Mouse (Mus musculus) thymus, postnatal 25 days (tissue): ENCODE measurements around the gene Olfr907.

ENCODE experiments used
- DNase-seq: peaks from one replicate; pipeline ENCODE4 v3.0.0; 2022

Gene Olfr907

DNA sequence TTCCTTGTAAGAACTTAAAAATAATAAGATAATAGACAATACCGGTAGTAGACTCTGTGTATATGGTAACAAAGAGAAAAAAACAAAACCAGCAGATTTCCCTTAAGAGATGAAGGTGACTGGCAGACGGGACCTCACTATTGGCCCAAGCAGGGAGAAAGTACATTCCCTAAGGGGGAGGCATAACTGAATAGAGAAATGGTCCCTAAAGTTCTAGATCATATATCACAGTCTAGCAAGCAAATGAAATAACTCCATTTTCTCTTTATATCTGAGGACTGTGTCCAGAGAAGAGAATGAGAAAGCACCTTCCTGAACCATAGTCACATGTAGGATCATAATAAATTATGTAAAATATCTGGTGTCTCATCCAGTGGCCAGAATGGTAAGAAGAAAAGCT lies at the start of gene Olfr907:
Olfr907 (plus strand) TSS at position 301 of the 400 bp plus-strand sequence.
- DNase-seq: no peak

DNA sequence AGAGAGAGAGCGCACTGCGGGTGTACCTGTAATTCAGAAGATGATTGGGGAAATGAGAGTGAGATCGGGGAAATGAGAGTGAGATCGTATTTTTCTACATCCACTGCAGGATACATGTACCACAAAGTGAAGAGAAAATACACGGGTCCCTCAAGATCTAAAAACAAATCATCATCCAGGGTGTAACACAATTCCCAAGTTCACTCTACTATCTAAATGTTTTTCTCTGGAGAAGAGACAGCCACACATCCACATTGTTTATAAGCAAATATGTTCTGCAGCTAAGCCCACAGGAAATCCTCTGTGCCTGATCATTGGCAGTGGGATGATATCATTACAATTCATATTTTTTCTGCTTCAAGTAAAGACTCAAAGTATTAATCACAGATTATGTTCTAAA lies 48.2 kb upstream of the Olfr907 start, which contains the start of gene Olfr902:
Olfr902 (plus strand) TSS at position 301 of the 400 bp plus-strand sequence.
- no peak for DNase-seq

DNA sequence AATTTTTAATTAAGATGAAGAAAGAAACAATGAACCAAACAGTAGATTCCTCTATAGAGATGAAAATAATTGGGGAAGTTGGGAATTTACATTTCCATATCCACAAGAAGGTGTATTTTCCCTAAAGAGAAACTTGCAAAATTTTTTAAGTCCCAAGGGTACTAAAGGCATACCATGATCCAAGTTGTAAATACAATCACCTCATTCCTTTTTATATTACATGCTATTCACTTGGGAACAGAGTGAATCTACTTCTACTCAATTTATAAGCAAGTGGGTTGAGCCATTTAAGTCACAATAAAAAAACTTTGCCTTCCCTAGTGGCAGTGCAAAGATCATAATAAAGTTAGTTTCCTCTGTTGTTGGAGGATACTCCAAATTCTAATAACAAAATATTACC lies 32.8 kb upstream of the Olfr907 start, which contains the start of gene Olfr904:
Olfr904 (plus strand) TSS at position 301 of the 400 bp plus-strand sequence.
- DNase-seq: no peak

DNA sequence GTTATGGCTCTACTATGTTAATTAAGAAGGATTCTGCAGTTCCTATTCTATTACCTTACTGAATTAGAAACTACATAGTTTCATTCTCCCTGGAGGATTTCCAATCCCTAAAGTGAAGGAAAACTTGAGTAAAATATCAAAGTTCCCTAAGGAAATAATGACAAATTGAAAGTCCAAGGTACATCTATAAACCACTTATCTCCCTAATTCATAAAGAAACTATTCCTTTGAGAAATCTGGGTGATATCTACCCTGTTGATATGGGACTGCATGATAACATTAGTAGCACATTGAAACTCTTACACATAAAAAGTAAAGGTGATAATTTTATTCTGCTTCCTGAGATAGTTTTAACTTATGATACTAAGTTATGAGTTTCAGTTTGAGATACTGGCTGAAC lies 24.8 kb upstream of the Olfr907 start, which contains the start of gene Olfr905:
Olfr905 (plus strand) TSS at position 301 of the 400 bp plus-strand sequence.
- no peak for DNase-seq

DNA sequence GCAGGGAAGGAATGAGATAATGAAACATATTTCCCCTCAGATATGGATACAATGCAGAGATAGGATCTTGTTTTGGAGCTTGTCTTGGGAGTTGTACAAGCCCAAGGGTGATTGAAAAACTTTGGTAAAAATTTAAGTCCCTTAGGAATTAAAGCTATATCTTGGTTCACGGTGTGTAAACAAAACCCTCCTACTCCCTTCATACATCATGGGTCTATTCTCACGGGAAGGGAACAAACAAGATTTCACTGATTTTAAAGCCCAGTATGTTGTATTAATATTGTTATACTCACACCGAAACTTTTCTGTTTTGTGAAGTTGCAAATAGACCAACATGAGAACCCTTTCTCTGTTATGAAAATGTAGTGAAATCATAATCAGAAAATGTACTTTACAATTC lies 8.8 kb upstream of the Olfr907 start, which contains the start of gene Olfr906:
Olfr906 (plus strand) TSS at position 301 of the 400 bp plus-strand sequence.
- no peak for DNase-seq

DNA sequence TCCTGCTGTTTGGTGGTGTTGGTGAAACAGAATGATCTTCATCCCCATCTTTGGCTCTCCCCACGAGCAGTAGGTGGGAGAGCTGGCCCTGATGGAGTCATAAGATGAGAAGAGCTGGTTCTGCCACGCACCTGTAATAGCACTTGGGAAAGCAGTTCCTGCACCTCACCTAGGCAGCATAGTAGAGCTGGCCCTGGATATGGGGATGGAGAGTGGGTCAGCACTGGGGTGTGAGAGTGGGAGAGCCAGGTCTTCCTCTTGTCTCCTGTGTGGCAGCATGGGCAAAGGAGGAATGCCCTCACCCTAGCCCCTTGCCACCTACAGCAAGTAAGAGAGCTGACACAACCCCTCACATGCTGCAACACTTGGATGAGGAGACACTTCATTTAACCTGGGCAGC lies 16.8 kb downstream of the Olfr907 start:
- no peak for DNase-seq

DNA sequence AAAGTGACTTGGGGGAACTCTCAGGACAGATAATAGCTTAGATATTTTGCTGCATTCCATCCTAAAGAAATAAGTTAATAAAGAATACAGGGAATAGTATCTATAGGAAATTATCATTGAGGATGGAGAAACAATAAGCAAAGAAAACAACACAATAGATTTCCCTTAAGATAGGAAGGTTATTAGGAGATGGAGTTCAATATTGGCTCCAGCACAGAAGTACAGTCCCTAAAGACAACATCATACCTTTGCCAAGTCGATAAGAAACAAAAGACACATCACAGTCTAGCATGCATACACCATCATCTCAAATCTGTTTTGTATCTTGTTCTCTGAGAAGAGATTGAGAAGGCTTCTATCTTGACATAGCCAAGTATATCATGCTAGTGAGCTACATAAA lies 25.7 kb downstream of the Olfr907 start, which contains the start of gene Olfr911-ps1:
Olfr911-ps1 (plus strand) TSS at position 301 of the 400 bp plus-strand sequence.
- no peak for DNase-seq

DNA sequence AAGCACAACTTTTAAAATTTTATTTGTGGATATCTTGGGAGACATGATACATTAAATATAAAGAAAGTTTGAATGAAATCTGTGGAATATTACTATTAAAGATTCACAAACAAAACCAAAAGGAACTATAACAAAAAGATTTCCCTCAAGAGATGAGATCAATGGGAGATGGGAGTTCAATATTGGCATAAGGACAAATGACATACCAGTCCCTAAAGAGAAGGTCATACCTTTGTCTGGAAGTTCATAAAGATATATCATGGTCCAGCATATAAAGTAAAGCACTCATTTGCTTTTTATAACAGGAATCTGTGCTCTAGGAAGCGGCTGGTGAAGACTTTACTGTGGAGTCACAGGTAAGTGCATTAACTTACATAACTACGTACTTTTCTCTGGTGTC lies 41.9 kb downstream of the Olfr907 start, which contains the start of gene Olfr910:
Olfr910 (plus strand) TSS at position 301 of the 400 bp plus-strand sequence.
- DNase-seq: no peak
